Mouse (Mus musculus) bone marrow macrophage, adult 2 months (primary cell): ENCODE measurements around the gene AC134908.4.

Source experiments
- CTCF ChIP-seq: IDR thresholded peaks from 2 replicates; pipeline ENCODE4 v1.5.1; 2012; ENCODE audit warnings: low read depth, mild to moderate bottlenecking, low read length, moderate library complexity
- POLR2A ChIP-seq: IDR thresholded peaks from 2 replicates; pipeline ENCODE4 v1.6.1; 2012; ENCODE audit warnings: mild to moderate bottlenecking, low read depth, low read length, borderline replicate concordance

- no peak for TF ChIP-seq CTCF
- TF ChIP-seq POLR2A: no peak
Measured at GRCm38 (mm10) chr17:25844396-25844901, 49.0 kb upstream of the AC134908.4 start, which contains the start of gene Rhot2.
